Mouse (Mus musculus) liver, embryonic 16.5 days (tissue): ENCODE data around the gene Psors1c2. TPM values are rescaled to one million over a fixed set of nuclear protein-coding genes. Genes with fewer than 3 reads are reported as not detected.
"Not testable (repeated sequence)": the region's sequence is repeated elsewhere in the genome, so short reads cannot be mapped to it uniquely, and the experiment has no call there.

Experiments
- ATAC-seq: fragments of 200-750 bp; cut with Nextera tagmentation; 2 replicates; pipeline ENCODE4 v1.8.0; 2017; ENCODE audit warnings: low read depth, mild to moderate bottlenecking, moderate number of reproducible peaks, moderate library complexity
- H3K27ac ChIP-seq: fragments of 300-500 bp; sonication (generic); 2 replicates; pipeline ENCODE4 v1.5.1; 2014; ENCODE audit warnings: mild to moderate bottlenecking, low read length
- H3K27me3 ChIP-seq: fragments of 300-500 bp; sonication (generic); 2 replicates; pipeline ENCODE4 v1.6.1; 2014; ENCODE audit warnings: low read depth, low read length, mixed read lengths; ENCODE audit not compliant: control insufficient read depth, insufficient read depth
- H3K36me3 ChIP-seq: fragments of 300-500 bp; sonication (generic); 2 replicates; pipeline ENCODE4 v1.6.1; 2014; ENCODE audit warnings: mild to moderate bottlenecking; ENCODE audit not compliant: control insufficient read depth, insufficient read depth
- H3K4me1 ChIP-seq: fragments of 300-500 bp; sonication (generic); 2 replicates; pipeline ENCODE4 v1.6.1; 2014; ENCODE audit warnings: low read depth, low read length, mixed read lengths; ENCODE audit not compliant: control insufficient read depth
- H3K4me2 ChIP-seq: fragments of 300-500 bp; sonication (generic); 2 replicates; pipeline ENCODE4 v1.6.1; 2014; ENCODE audit warnings: low read depth, low read length, mixed read lengths
- H3K4me3 ChIP-seq: fragments of 300-500 bp; sonication (generic); 2 replicates; pipeline ENCODE4 v1.5.1; 2014; ENCODE audit warnings: low read depth, mild to moderate bottlenecking, low read length
- H3K9ac ChIP-seq: fragments of 300-500 bp; sonication (generic); 2 replicates; pipeline ENCODE4 v1.6.1; 2014; ENCODE audit warnings: low read depth, low read length
- H3K9me3 ChIP-seq: fragments of 300-500 bp; sonication (generic); replicated peaks from 2 replicates; pipeline ENCODE4 v1.6.1; 2016; ENCODE audit warnings: low read length; ENCODE audit not compliant: control insufficient read depth
- WGBS: fragments of 180-500 bp; shearing (Covaris S2); extraction: QIAGEN DNeasy Blood & Tissue Kit; methylation state at CpG from one replicate; pipeline ENCODE4 v1.1.7; 2014; ENCODE audit not compliant: insufficient replicate concordance; 5-methylcytosine and 5-hydroxymethylcytosine counted together
- polyA plus RNA-seq: library from polyadenylated mRNA; unstranded; fragments of >200 nt; fragmentation: Nextera tagmentation; extraction: Ambion mirVana; gene quantifications from 2 replicates; pipeline ENCODE4 v1.2.1, GENCODE M21; 2015

Gene Psors1c2
- polyA plus RNA-seq, 1 experiment from 2014 or later: 0.17 TPM

DNA sequence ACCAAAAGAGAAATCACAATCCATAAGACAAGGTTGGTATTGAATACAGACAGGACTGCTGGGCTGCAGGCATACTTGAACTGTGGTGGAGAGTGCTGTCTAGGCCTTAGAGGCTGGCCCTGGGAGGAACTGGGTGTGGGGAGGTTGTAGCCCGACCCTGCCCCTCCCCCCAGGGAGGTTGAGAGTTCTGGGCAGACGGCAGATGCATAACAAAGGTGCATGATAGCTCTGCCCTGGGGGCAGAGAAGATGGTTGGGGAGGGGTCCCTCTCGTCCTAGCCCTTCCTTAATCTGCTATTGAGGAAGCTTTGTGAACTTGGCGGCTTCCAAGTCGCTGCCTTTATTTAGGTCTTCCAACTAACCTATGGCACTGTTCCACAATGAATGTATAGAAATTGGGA is 29.2 kb upstream of the Psors1c2 start:
- Histone ChIP-seq H3K27me3 (peaks cover 36% of the 10 kb centered on the region), H3K4me1 (no peaks in the 10 kb centered on the region)

DNA sequence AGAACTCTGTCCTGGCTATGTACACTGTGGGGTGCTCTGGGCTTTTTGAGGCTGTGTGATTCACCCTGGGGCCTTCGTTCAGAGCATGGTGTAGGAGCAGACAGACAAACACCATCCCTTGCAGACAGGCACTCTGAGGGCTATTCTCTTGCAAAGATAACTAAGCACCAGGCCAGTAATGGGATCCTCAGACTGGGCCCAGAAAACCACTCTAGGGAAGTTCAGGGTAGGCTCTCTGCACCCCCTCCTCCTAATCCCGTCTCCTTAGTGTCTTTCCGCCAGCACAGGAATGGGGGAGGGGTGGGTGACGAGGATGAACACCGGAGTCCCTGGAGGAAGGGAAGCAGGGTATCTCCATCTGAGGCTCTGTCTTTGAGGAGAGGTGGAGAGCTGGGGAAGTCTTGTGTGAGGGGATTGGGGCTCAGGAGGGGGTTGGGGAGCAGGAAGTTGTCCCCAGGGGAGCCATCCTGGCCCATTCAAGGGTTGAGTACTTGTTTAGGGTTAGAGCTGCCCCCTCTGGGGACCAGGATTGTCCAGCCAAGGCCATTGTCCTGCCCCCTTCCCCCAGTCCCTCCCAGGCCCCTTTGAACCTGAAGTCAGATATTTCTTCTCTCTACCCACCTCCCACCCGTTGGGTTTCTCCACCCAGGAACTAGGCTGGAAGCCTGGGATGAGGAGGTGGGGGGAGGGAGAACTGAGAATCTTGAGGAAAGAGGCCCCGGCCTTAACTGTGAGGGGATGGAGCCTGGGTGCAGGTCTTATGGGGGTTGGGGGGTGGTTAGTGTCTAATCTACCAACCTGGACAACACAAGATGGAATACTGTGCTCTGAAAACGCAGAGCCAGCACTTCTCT is 28.1 kb upstream of the Psors1c2 start:
- Histone ChIP-seq H3K27me3 (peaks cover 41% of the 10 kb centered on the region), H3K4me3 (no peak overlapping the region), H3K27ac (no peak overlapping the region), H3K36me3 (no peaks in the 10 kb centered on the region), H3K9me3 (no peaks in the 10 kb centered on the region), H3K9ac (no peak overlapping the region), H3K4me2 (no peak overlapping the region), H3K4me1 (no peaks in the 10 kb centered on the region)
- 35% methylated on average over 8 of the region's 8 CpGs for WGBS
- ATAC-seq: no peak

More for the DNA sequence above, 29.2 kb upstream of the Psors1c2 start:
- Histone ChIP-seq H3K4me3 (no peak overlapping the region), H3K9ac (no peak overlapping the region), H3K27ac (no peak overlapping the region), H3K9me3 (no peaks in the 10 kb centered on the region), H3K36me3 (no peaks in the 10 kb centered on the region), H3K4me2 (no peak overlapping the region)
- ATAC-seq: no peak
- WGBS: 23% methylated on average over 5 of the region's 5 CpGs

DNA sequence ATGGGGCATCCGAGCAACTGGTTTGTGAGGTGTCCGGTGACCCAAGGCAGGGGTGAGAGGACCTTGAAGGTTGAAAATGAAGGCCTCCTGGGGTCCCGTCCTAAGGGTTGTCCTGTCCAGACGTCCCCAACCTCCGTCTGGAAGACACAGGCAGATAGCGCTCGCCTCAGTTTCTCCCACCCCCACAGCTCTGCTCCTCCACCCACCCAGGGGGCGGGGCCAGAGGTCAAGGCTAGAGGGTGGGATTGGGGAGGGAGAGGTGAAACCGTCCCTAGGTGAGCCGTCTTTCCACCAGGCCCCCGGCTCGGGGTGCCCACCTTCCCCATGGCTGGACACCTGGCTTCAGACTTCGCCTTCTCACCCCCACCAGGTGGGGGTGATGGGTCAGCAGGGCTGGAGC is 27.2 kb upstream of the Psors1c2 start, which contains the start of gene Pou5f1:
Pou5f1 (plus strand) TSS at position 243 of the 400 bp plus-strand sequence.
- peaks cover 41% of the 10 kb centered on the region for H3K27me3 ChIP-seq
- WGBS: 35% methylated on average over 13 of the region's 13 CpGs
- H3K36me3 ChIP-seq: no peaks in the 10 kb centered on the region

DNA sequence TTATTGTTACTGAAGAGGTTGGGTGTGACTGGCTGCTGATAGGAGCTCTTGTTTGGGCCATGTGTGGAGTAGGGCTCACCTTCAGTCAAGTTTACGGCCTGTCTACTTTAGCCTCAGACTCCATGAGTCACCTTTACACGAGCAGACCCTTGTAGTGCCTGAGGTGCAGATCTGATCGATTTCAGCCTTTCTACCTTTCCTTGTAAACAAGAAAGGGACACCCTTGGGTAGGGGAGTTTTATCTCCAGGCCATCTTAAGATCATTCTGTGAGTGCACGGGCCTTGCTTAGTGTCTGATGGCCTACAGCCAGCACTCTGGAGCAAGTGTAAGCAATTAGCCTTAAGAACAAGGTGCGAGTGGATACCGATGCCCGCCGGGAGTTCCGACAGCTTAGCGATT is 26.1 kb upstream of the Psors1c2 start:
- no peak overlapping the region for H3K27ac ChIP-seq
- no peak overlapping the region for H3K4me3 ChIP-seq
- peaks cover 41% of the 10 kb centered on the region for H3K27me3 ChIP-seq
- H3K9ac ChIP-seq: no peak overlapping the region
- H3K9me3 ChIP-seq: no peaks in the 10 kb centered on the region
- no peaks in the 10 kb centered on the region for H3K4me1 ChIP-seq
- no peak overlapping the region for H3K4me2 ChIP-seq
- 18% methylated on average over 10 of the region's 10 CpGs for WGBS
- no peaks in the 10 kb centered on the region for H3K36me3 ChIP-seq
- ATAC-seq: no peak

More for the DNA sequence above, 27.2 kb upstream of the Psors1c2 start, which contains the start of gene Pou5f1:
- H3K4me1 ChIP-seq: no peaks in the 10 kb centered on the region
- H3K9ac ChIP-seq: no peak within 1 kb of the TSS
- no peak for ATAC-seq
- H3K27ac ChIP-seq: no peak within 1 kb of the TSS
- H3K4me3 ChIP-seq: no peak within 1 kb of the TSS
- no peak within 1 kb of the TSS for H3K4me2 ChIP-seq
- no peaks in the 10 kb centered on the region for H3K9me3 ChIP-seq

DNA sequence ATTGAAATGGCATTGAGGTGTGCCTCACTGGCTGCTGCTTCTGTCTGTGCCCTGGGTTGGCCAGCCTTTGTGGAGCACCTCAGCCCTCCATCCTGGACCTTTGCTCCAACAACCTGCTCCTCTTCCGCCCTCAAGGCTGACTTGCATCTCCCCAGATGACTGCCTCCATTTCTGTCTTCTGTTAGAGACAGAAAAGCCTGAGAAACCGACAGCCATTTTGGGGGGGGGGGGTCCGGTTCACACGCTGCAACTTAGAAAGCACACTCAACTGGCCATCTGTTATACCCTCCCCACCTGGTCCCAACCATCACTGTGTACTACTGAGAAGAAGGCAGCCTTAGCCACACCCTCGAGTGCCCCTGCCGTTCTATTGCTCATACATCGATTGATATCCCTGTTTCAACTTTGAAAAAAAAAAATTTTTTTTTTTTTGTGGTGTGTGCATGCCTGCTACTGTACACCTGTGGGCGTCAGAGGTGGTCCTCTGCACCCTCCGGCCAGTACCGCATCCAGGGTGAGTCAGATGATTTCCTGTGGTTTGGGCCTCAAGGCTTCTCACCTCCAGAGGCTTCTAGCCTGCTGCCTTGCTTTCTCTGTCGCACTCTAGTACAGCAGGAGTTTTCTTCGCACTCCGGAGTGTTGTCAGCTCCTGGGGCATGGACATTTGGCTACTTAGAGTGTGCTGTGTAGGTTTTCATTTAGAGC is 25.3 kb upstream of the Psors1c2 start:
- Histone ChIP-seq H3K4me1 (no peaks in the 10 kb centered on the region), H3K9ac (no peak overlapping the region), H3K4me3 (no peak overlapping the region), H3K36me3 (peaks cover 6% of the 10 kb centered on the region), H3K27ac (no peak overlapping the region), H3K27me3 (peaks cover 41% of the 10 kb centered on the region), H3K9me3 (no peaks in the 10 kb centered on the region), H3K4me2 (no peak overlapping the region)
- 19% methylated on average over 13 of the region's 13 CpGs for WGBS
- no peak for ATAC-seq

DNA sequence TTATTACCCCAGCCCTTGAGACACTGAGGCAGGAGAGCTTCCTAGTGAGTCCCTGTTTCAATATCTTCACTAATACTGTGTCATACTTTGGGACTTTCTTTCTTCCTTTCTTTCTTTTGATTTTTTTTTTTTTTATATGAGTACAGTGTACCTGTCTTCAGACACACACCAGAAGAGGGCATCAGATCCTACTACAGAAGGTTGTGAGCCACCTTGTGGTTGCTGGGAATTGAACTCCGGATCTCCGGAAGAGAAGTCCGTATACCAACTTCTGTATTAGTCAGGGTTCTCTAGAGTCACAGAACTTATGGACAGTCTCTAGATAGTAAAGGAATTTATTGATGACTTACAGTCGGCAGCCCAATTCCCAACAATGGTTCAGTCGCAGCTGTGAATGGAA is 24.7 kb upstream of the Psors1c2 start:
- 59% methylated on average over 4 of the region's 5 CpGs for WGBS
- ATAC-seq, H3K9me3 ChIP-seq, H3K4me2 ChIP-seq, H3K9ac ChIP-seq, H3K27ac ChIP-seq, H3K4me3 ChIP-seq, H3K4me1 ChIP-seq: not testable (repeated sequence)
- Histone ChIP-seq H3K27me3 (peaks cover 41% of the 10 kb centered on the region), H3K36me3 (peaks cover 11% of the 10 kb centered on the region)

DNA sequence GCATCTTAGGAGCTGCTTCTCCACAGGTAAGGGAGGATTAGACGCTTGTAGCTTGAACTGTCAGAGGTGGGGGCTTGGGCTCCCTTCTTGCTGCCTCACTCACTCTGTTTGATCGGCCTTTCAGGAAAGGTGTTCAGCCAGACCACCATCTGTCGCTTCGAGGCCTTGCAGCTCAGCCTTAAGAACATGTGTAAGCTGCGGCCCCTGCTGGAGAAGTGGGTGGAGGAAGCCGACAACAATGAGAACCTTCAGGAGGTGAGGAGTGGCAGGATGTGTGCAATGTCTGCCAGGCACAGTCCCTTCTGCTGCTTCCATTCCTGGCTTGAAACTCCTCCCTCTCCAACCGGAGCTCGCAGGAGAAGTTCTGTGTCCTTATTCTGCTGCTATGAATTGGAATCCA is 23.7 kb upstream of the Psors1c2 start:
- Histone ChIP-seq H3K4me3 (no peak overlapping the region), H3K9me3 (no peaks in the 10 kb centered on the region), H3K27ac (no peak overlapping the region), H3K27me3 (peaks cover 37% of the 10 kb centered on the region), H3K4me1 (peaks cover 7% of the 10 kb centered on the region), H3K4me2 (no peak overlapping the region), H3K9ac (no peak overlapping the region), H3K36me3 (peaks cover 15% of the 10 kb centered on the region)
- 16% methylated on average over 8 of the region's 8 CpGs for WGBS
- ATAC-seq: no peak

DNA sequence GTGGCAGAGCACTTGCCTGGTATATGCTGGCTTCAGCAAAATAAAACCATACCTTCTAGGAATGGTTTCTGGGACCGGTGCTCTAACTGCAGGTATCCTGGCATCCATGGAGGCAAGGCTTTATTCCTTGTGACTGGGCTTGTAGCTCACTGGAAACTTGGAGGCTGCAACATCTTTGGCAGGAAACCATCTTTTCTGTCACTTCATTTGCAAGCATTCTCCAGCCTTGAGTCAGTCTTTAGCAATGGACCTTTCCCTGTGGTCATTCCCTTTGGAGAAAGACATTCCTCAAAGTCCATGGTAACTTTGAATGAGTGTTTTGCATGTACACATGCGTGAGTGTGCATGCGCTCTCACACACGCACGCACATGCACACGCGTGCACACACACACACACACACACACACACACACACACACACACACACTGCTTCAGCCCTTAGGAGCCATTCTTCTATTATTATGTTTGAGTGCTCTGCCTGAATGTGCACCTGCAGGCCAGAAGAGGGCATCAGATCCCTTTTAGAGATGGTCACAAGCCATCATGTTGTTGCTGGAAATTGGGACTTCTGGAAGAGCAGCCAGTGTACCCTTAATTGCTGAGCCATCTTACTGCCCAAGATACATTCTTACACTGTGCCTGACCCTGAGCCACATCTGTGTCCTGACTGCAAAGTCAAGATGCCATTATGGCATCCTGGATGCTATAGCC is 19.9 kb upstream of the Psors1c2 start:
- Histone ChIP-seq H3K4me3 (no peak overlapping the region), H3K4me2 (no peak overlapping the region), H3K36me3 (peaks cover 17% of the 10 kb centered on the region), H3K27ac (no peak overlapping the region), H3K9me3 (no peaks in the 10 kb centered on the region), H3K4me1 (peaks cover 31% of the 10 kb centered on the region), H3K9ac (no peak overlapping the region), H3K27me3 (peaks cover 8% of the 10 kb centered on the region)
- WGBS: 90% methylated on average over 7 of the region's 7 CpGs
- ATAC-seq: no peak
